Mouse (Mus musculus): ENCODE results near the gene Gfer. TPM values are rescaled to one million over a fixed set of nuclear protein-coding genes. Genes with fewer than 3 reads are reported as not detected.
A peak's percentile ranks its signal among the peaks of the same experiment; 100 is the strongest.

The Gfer gene
- 37.2 and 41.9 TPM in 2 replicates for polyA plus RNA-seq (2015; fragmentation: Nextera tagmentation; extraction: Ambion mirVana)

GRCm38 (mm10) chr17:24696011-24696697 lies at the start of gene Gfer, which contains the start of gene Noxo1:
Gene Gfer, minus strand, starts transcription at chr17:24696156.
Gene Noxo1, plus strand, starts transcription at chr17:24696234.
- peak; percentile 95 for ATAC-seq (ENCODE audit: low read depth)
- WGBS = under 1% methylated on average over 51 of the region's 76 CpGs
- H3K36me3 ChIP-seq (ENCODE audit: control insufficient read depth, insufficient read depth, low read length) = peaks cover 14% of the 10 kb centered on the region

GRCm38 (mm10) chr17:24744381-24744780 lies 48.4 kb upstream of the Gfer start:
- H3K4me1 ChIP-seq (replicated peaks; ENCODE audit: control insufficient read depth, insufficient read depth, low read length) = no peaks in the 10 kb centered on the region
- H3K36me3 ChIP-seq (ENCODE audit: control insufficient read depth, insufficient read depth, low read length) = peaks cover 7% of the 10 kb centered on the region
- no peak overlapping the region for H3K4me3 ChIP-seq (ENCODE audit: low read length)
- no peaks in the 10 kb centered on the region for H3K27me3 ChIP-seq (ENCODE audit: control insufficient read depth, insufficient read depth, low read depth, low read length)
- H3K4me2 ChIP-seq (ENCODE audit: low read depth, low read length) = no peak overlapping the region
- no peaks in the 10 kb centered on the region for H3K9me3 ChIP-seq (ENCODE audit: control insufficient read depth, low read length)
- WGBS = 62% methylated on average over 3 of the region's 3 CpGs
- no peak overlapping the region for H3K9ac ChIP-seq (ENCODE audit: low read length)
- ATAC-seq (ENCODE audit: low read depth) = no peak
- H3K27ac ChIP-seq (ENCODE audit: low read length) = no peak overlapping the region

More at GRCm38 (mm10) chr17:24696011-24696697, at the start of gene Gfer, which contains the start of gene Noxo1:
- Histone ChIP-seq H3K9me3 (ENCODE audit: control insufficient read depth, low read length) (no peaks in the 10 kb centered on the region), H3K27ac (ENCODE audit: low read length) (peak within 1 kb of the TSS; percentile 89), H3K4me3 (ENCODE audit: low read length) (peak within 1 kb of the TSS; percentile 89), H3K4me1 (replicated peaks; ENCODE audit: control insufficient read depth, insufficient read depth, low read length) (peaks cover 22% of the 10 kb centered on the region), H3K4me2 (ENCODE audit: low read depth, low read length) (peak within 1 kb of the TSS; percentile 88), H3K27me3 (ENCODE audit: control insufficient read depth, insufficient read depth, low read depth, low read length) (no peaks in the 10 kb centered on the region), H3K9ac (ENCODE audit: low read length) (peak within 1 kb of the TSS; percentile 92)

- 64% methylated on average over 5 of the region's 5 CpGs for WGBS
These were observed 47.9 kb upstream of the Gfer start for GRCm38 (mm10) chr17:24743896-24744295.

GRCm38 (mm10) chr17:24742307-24742706 lies 46.4 kb upstream of the Gfer start:
- no peaks in the 10 kb centered on the region for H3K9me3 ChIP-seq (ENCODE audit: control insufficient read depth, low read length)
- no peak for ATAC-seq (ENCODE audit: low read depth)
- H3K4me1 ChIP-seq (replicated peaks; ENCODE audit: control insufficient read depth, insufficient read depth, low read length) = peaks cover 4% of the 10 kb centered on the region
- no peak overlapping the region for H3K9ac ChIP-seq (ENCODE audit: low read length)
- H3K27ac ChIP-seq (ENCODE audit: low read length) = no peak overlapping the region
- H3K4me2 ChIP-seq (ENCODE audit: low read depth, low read length) = no peak overlapping the region
- H3K36me3 ChIP-seq (ENCODE audit: control insufficient read depth, insufficient read depth, low read length) = peaks cover 7% of the 10 kb centered on the region
- WGBS = 70% methylated on average over 8 of the region's 8 CpGs
- H3K27me3 ChIP-seq (ENCODE audit: control insufficient read depth, insufficient read depth, low read depth, low read length) = no peaks in the 10 kb centered on the region
- H3K4me3 ChIP-seq (ENCODE audit: low read length) = no peak overlapping the region

More at GRCm38 (mm10) chr17:24743896-24744295, 47.9 kb upstream of the Gfer start:
- H3K4me1 ChIP-seq (replicated peaks; ENCODE audit: control insufficient read depth, insufficient read depth, low read length) = no peaks in the 10 kb centered on the region
- H3K4me2 ChIP-seq (ENCODE audit: low read depth, low read length) = no peak overlapping the region
- peaks cover 7% of the 10 kb centered on the region for H3K36me3 ChIP-seq (ENCODE audit: control insufficient read depth, insufficient read depth, low read length)
- H3K27me3 ChIP-seq (ENCODE audit: control insufficient read depth, insufficient read depth, low read depth, low read length) = no peaks in the 10 kb centered on the region
- H3K9me3 ChIP-seq (ENCODE audit: control insufficient read depth, low read length) = no peaks in the 10 kb centered on the region
- no peak overlapping the region for H3K27ac ChIP-seq (ENCODE audit: low read length)
- no peak overlapping the region for H3K9ac ChIP-seq (ENCODE audit: low read length)
- ATAC-seq (ENCODE audit: low read depth) = no peak
- no peak overlapping the region for H3K4me3 ChIP-seq (ENCODE audit: low read length)

- peaks cover 11% of the 10 kb centered on the region for H3K4me1 ChIP-seq (replicated peaks; ENCODE audit: control insufficient read depth, insufficient read depth, low read length)
- WGBS = 71% methylated on average over 8 of the region's 8 CpGs
- no peak overlapping the region for H3K4me3 ChIP-seq (ENCODE audit: low read length)
- H3K36me3 ChIP-seq (ENCODE audit: control insufficient read depth, insufficient read depth, low read length) = peaks cover 7% of the 10 kb centered on the region
- no peaks in the 10 kb centered on the region for H3K27me3 ChIP-seq (ENCODE audit: control insufficient read depth, insufficient read depth, low read depth, low read length)
- H3K9ac ChIP-seq (ENCODE audit: low read length) = no peak overlapping the region
- H3K4me2 ChIP-seq (ENCODE audit: low read depth, low read length) = no peak overlapping the region
- no peak overlapping the region for H3K27ac ChIP-seq (ENCODE audit: low read length)
- no peak for ATAC-seq (ENCODE audit: low read depth)
- no peaks in the 10 kb centered on the region for H3K9me3 ChIP-seq (ENCODE audit: control insufficient read depth, low read length)
These were observed 44.0 kb upstream of the Gfer start for GRCm38 (mm10) chr17:24739926-24740325.

GRCm38 (mm10) chr17:24738238-24738637 lies 42.3 kb upstream of the Gfer start:
- ATAC-seq (ENCODE audit: low read depth) = no peak
- H3K4me3 ChIP-seq (ENCODE audit: low read length) = no peak overlapping the region
- 72% methylated on average over 4 of the region's 4 CpGs for WGBS
- no peak overlapping the region for H3K27ac ChIP-seq (ENCODE audit: low read length)
- no peak overlapping the region for H3K9ac ChIP-seq (ENCODE audit: low read length)
- no peak overlapping the region for H3K4me2 ChIP-seq (ENCODE audit: low read depth, low read length)
- H3K36me3 ChIP-seq (ENCODE audit: control insufficient read depth, insufficient read depth, low read length) = peaks cover 7% of the 10 kb centered on the region
- H3K27me3 ChIP-seq (ENCODE audit: control insufficient read depth, insufficient read depth, low read depth, low read length) = no peaks in the 10 kb centered on the region
- H3K9me3 ChIP-seq (ENCODE audit: control insufficient read depth, low read length) = no peaks in the 10 kb centered on the region
- H3K4me1 ChIP-seq (replicated peaks; ENCODE audit: control insufficient read depth, insufficient read depth, low read length) = peaks cover 11% of the 10 kb centered on the region

- ATAC-seq (ENCODE audit: low read depth) = no peak
- WGBS = 18% methylated on average over 8 of the region's 8 CpGs
- Histone ChIP-seq H3K27ac (ENCODE audit: low read length) (no peak overlapping the region), H3K4me3 (ENCODE audit: low read length) (peak overlapping the region; percentile 67), H3K27me3 (ENCODE audit: control insufficient read depth, insufficient read depth, low read depth, low read length) (no peaks in the 10 kb centered on the region), H3K36me3 (ENCODE audit: control insufficient read depth, insufficient read depth, low read length) (peaks cover 7% of the 10 kb centered on the region), H3K9ac (ENCODE audit: low read length) (peak overlapping the region; percentile 74), H3K9me3 (ENCODE audit: control insufficient read depth, low read length) (no peaks in the 10 kb centered on the region), H3K4me2 (ENCODE audit: low read depth, low read length) (peak overlapping the region; percentile 76), H3K4me1 (replicated peaks; ENCODE audit: control insufficient read depth, insufficient read depth, low read length) (peaks cover 11% of the 10 kb centered on the region)
These were observed 41.3 kb upstream of the Gfer start for GRCm38 (mm10) chr17:24737135-24737810.

- Histone ChIP-seq H3K36me3 (ENCODE audit: control insufficient read depth, insufficient read depth, low read length) (peaks cover 4% of the 10 kb centered on the region), H3K4me3 (ENCODE audit: low read length) (peak within 1 kb of the TSS; percentile 67)
- WGBS = 1% methylated on average over 29 of the region's 29 CpGs
These were observed 40.5 kb upstream of the Gfer start, which contains the start of gene Msrb1 for GRCm38 (mm10) chr17:24736330-24737051. Gene Msrb1, plus strand, starts transcription at chr17:24736642.

GRCm38 (mm10) chr17:24735446-24735845 lies 39.5 kb upstream of the Gfer start:
- 81% methylated on average over 7 of the region's 7 CpGs for WGBS
- Histone ChIP-seq H3K4me1 (replicated peaks; ENCODE audit: control insufficient read depth, insufficient read depth, low read length) (peaks cover 11% of the 10 kb centered on the region), H3K27ac (ENCODE audit: low read length) (no peak overlapping the region; the same call in 1 of the 2 replicates), H3K36me3 (ENCODE audit: control insufficient read depth, insufficient read depth, low read length) (peaks cover 4% of the 10 kb centered on the region), H3K9ac (ENCODE audit: low read length) (no peak overlapping the region), H3K9me3 (ENCODE audit: control insufficient read depth, low read length) (no peaks in the 10 kb centered on the region), H3K4me2 (ENCODE audit: low read depth, low read length) (no peak overlapping the region), H3K4me3 (ENCODE audit: low read length) (no peak overlapping the region), H3K27me3 (ENCODE audit: control insufficient read depth, insufficient read depth, low read depth, low read length) (no peaks in the 10 kb centered on the region)
- no peak for ATAC-seq (ENCODE audit: low read depth)

More at GRCm38 (mm10) chr17:24736330-24737051, 40.5 kb upstream of the Gfer start, which contains the start of gene Msrb1:
- H3K9ac ChIP-seq (ENCODE audit: low read length) = peak within 1 kb of the TSS; percentile 74
- H3K27me3 ChIP-seq (ENCODE audit: control insufficient read depth, insufficient read depth, low read depth, low read length) = no peaks in the 10 kb centered on the region
- peak within 1 kb of the TSS; percentile 62; the same call in 1 of the 2 replicates for H3K27ac ChIP-seq (ENCODE audit: low read length)
- peaks cover 11% of the 10 kb centered on the region for H3K4me1 ChIP-seq (replicated peaks; ENCODE audit: control insufficient read depth, insufficient read depth, low read length)
- ATAC-seq (ENCODE audit: low read depth) = peak; percentile 99
- H3K9me3 ChIP-seq (ENCODE audit: control insufficient read depth, low read length) = no peaks in the 10 kb centered on the region
- peak within 1 kb of the TSS; percentile 76 for H3K4me2 ChIP-seq (ENCODE audit: low read depth, low read length)

All from lung, embryonic 16.5 days (tissue).